Mouse (Mus musculus) adrenal gland, postnatal 10 days (tissue): ENCODE measurements around the gene Zfp971. TPM values are rescaled to one million over a fixed set of nuclear protein-coding genes. Genes with fewer than 3 reads are reported as not detected.
"Not testable (repeated sequence)": the region's sequence is repeated elsewhere in the genome, so short reads cannot be mapped to it uniquely, and the experiment has no call there.

Experiments used
- DNase-seq: peaks from one replicate; pipeline ENCODE4 v3.0.0; 2021; ENCODE audit warnings: mixed read lengths
- long read RNA-seq, 2 experiments: library from polyadenylated mRNA; stranded (forward); transcript quantifications; one replicate each; pipeline ENCODE4 v2.0.0; 2021
- total RNA-seq, 2 experiments: library from RNA; stranded (reverse); gene quantifications; 2 replicates each; pipeline ENCODE4 v1.2.3; 2021

The Zfp971 gene
- 10 to 100 TPM; 23.3 to 35.8 TPM for total RNA-seq
- long read RNA-seq, experiment 1, transcript Zfp971-201 (3 exons, 923 nt) = major isoform, 7 of 9 reads
- long read RNA-seq, experiment 1, partial matches to known transcripts = 0 of 9 reads
- long read RNA-seq, experiment 1, other reads (novel, unspliced or antisense) = 2 of 9 reads
- long read RNA-seq, experiment 2, partial matches to known transcripts = 0 of 5 reads
- long read RNA-seq, experiment 2, other reads (novel, unspliced or antisense) = 1 of 5 reads

GRCm38 (mm10) chr2:178023011-178023611 is at the start of gene Zfp971:
TSS of gene Zfp971 (plus strand) at chr2:178023284.
- DNase-seq = peak; percentile 41

- not testable (repeated sequence) for DNase-seq
These were observed 48.3 kb upstream of the Zfp971 start for GRCm38 (mm10) chr2:177974814-177975213.

DNA sequence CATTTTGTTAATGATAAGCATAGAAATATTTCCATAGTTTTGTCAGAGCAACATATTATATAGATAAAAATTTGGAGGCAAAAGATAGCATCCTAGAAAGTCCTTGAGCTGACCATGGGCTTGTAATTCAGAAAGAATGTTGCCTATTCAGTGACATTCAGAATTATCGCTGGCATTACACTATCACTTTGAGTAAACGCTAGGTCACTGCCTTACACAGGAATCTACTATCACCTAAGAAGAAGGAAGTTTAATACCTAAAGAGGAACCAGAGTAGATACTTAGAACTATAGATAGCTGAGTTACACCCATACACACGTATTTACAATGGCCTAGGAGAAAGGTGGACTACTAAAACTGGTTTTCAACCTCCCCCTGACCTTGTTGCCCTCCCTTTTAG is 3.6 kb upstream of the Zfp971 start:
- DNase-seq = not testable (repeated sequence)

GRCm38 (mm10) chr2:178020773-178021172 is 2.3 kb upstream of the Zfp971 start:
- not testable (repeated sequence) for DNase-seq

DNA sequence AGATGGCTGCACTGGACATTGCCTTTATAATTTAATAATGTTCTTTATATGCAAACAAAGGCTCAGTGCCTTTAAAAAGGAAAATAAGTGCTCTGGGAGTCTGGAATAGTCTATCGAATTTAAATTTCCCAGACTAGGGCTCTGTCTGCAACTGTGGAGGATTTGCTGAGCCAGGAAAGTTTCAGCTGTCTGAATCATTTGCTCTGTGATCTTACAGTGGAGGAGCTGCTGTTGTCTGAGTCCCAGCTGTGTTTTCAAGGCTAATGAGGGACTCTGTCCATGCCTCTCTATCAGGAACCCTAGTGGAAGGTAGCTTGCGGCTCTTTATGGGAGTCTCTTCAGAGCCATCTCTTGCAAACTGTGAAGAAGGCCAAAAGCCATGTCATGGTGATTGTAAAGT is 777 bp downstream of the Zfp971 start:
- DNase-seq = peak; percentile 15

DNA sequence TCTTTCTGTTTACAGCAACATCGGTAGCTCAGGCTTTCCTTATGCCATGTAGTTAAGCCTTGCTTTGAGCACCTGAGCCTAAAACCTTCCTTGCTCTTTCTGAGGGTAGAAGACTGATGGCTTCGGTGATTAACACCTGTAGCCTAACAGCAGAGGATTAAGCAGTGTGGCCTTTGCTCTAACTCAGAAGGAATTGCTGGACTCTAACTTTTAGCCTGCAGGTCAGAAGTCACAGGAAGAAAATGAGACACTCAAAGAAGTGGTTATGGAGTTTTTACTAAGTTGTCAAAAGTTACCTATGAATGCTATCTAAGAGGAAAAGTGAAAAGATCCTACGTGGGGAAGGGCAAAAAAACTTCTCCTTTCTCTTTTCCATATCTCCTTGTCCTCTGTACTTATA is 4.5 kb downstream of the Zfp971 start:
- not testable (repeated sequence) for DNase-seq

DNA sequence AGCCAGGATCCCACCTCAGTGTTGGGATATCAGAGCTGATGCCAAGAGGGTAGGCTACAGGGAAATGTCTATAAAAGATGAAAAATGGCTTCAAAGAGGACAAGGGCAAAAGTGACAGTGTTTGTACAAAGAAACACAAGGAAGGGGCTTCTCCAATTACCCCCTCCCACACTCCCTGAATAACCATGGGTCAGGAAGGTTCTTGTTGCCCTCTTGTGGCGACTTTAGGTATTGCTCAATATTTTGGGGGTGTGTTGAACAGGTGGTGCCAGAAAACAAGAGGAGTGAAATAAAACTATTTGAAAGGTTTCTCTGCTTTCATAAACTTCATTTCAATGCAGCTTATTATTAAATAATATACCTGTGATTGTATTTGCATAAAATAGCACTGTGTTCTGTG is 35.1 kb downstream of the Zfp971 start:
- peak; percentile 80 for DNase-seq

DNA sequence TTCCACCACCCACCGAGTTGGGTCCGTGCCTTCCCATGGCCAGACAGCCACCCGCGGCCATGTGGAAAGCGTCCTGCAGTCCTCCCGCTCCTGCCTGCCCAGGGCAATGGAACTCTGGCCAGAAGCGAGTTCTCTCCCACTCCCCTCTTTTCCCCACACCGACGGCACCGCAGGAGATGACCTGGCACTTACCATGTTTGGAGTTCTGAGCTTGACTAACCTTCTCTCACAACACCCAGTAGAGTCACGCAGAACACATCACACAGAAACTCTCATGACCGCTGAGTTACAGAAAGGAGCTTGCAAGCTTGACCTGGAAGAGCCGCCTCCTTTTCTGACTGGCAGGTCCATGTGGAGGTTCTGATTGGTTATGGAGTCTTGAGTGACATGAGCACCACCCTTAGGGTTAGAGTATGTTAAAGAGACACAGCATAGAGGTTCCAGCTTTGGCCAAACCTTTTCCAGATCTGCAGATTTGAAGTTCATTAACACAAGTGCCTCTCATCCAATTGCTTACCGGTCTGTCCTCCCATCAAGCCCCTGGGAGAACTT is 55.2 kb downstream of the Zfp971 start, which contains the start of gene Zfp931:
TSS of gene Zfp931 (minus strand) at position 311 of the 552 bp plus-strand sequence.
- DNase-seq = not testable (repeated sequence)

Other genes starting within 250 kb of the Zfp971 start
- gene Gm14325, start 182.9 kb upstream of the Zfp971 start, total RNA-seq = 100 to 1,000 TPM; 102 to 120 TPM
- 1 to 10 TPM; 5.3 to 8.1 TPM for gene Gm14327, start 126.2 kb upstream of the Zfp971 start, total RNA-seq
- gene Zfp972, start 97.7 kb upstream of the Zfp971 start, total RNA-seq = 1 to 10 TPM; 1.8 to 1.9 TPM
- 10 to 100 TPM; 26.5 to 40.3 TPM for gene Gm14326, start 66.0 kb upstream of the Zfp971 start, total RNA-seq
- gene Zfp931, start 55.2 kb downstream of the Zfp971 start, total RNA-seq = 10 to 100 TPM; 15.4 to 25.7 TPM
- gene Phactr3, start 95.7 kb downstream of the Zfp971 start, total RNA-seq = 1 to 10 TPM; 3.1 to 3.3 TPM